Mouse (Mus musculus) ovary, postnatal 14 days (tissue): ENCODE results near the gene Ube2d3.
A peak's percentile ranks its signal among the peaks of the same experiment; 100 is the strongest.
"Not testable (repeated sequence)": the region's sequence is repeated elsewhere in the genome, so short reads cannot be mapped to it uniquely, and the experiment has no call there.

Source experiments
- DNase-seq: peaks from one replicate; pipeline ENCODE4 v3.0.0; 2022; ENCODE audit warnings: low spot score

Ube2d3 gene

GRCm38 (mm10) chr3:135491102-135491501, 53.2 kb downstream of the Ube2d3 start:
- DNase-seq = no peak

- not testable (repeated sequence) for DNase-seq
These were observed 55.4 kb downstream of the Ube2d3 start for GRCm38 (mm10) chr3:135493320-135493719.

- not testable (repeated sequence) for DNase-seq
These were observed 60.0 kb downstream of the Ube2d3 start for GRCm38 (mm10) chr3:135497956-135498355.

GRCm38 (mm10) chr3:135498891-135499290, 60.9 kb downstream of the Ube2d3 start:
- no peak for DNase-seq

- no peak for DNase-seq
These were observed 65.2 kb downstream of the Ube2d3 start for GRCm38 (mm10) chr3:135503160-135503559.

GRCm38 (mm10) chr3:135505369-135505909, 67.5 kb downstream of the Ube2d3 start:
- peak; percentile 31 for DNase-seq

- no peak for DNase-seq
These were observed 68.0 kb downstream of the Ube2d3 start for GRCm38 (mm10) chr3:135505916-135506482.

GRCm38 (mm10) chr3:135507506-135507905, 69.6 kb downstream of the Ube2d3 start:
- no peak for DNase-seq

- DNase-seq = no peak
These were observed 70.2 kb downstream of the Ube2d3 start for GRCm38 (mm10) chr3:135508191-135508590.

GRCm38 (mm10) chr3:135510372-135510771, 72.4 kb downstream of the Ube2d3 start:
- no peak for DNase-seq

- DNase-seq = no peak
These were observed 73.7 kb downstream of the Ube2d3 start for GRCm38 (mm10) chr3:135511683-135512082.

GRCm38 (mm10) chr3:135513270-135513669, 75.3 kb downstream of the Ube2d3 start:
- no peak for DNase-seq

GRCm38 (mm10) chr3:135513800-135514425, 76.0 kb downstream of the Ube2d3 start:
- no peak for DNase-seq

GRCm38 (mm10) chr3:135515246-135515645, 77.3 kb downstream of the Ube2d3 start:
- no peak for DNase-seq

GRCm38 (mm10) chr3:135516891-135517290, 78.9 kb downstream of the Ube2d3 start:
- DNase-seq = no peak
